Mouse (Mus musculus) urinary bladder, postnatal 36 days (tissue): Measurements from ENCODE around the gene Prkar1b.

Source experiments
- DNase-seq, 2 experiments: peaks; one replicate each; pipeline ENCODE4 v3.0.0; 2022; ENCODE audit warnings: low spot score in 2 of 2, mixed read lengths in 1 of 2

The Prkar1b gene

DNA sequence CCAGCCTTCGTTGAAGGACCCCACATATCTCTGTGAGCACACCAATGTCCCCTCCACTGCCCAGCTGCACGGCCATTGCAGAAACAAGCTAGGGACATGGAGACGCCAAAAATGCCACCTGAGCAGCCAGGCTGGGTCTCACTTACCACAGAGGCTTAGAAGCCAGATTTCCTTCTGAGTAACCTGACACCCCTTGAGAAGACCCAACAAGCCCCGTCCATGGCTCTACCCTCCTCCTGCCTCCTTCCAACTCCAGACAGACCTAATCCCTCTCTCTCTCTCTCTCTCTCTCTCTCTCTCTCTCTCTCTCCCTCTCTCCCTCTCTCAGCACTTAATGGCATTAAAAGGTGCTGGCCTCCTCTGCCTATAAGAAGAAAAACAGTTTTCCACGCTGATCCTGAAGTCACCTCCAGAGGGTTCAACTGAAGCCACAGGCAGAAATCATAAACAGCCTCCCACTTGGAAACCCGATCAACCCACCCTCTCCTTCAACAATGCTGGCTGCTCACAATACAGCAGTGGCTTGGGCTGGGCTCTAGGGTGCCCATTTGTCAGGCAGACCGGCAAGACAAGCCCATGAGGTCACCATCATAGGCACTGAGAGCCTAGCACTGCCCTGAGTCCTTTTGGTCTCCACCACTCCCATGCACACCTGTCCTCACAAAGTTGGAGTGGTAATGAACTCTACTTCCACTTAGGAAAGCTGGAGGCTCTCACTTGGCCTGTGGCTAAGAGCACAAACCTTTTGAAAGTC lies 82.8 kb downstream of the Prkar1b start:
- DNase-seq = no peak

DNA sequence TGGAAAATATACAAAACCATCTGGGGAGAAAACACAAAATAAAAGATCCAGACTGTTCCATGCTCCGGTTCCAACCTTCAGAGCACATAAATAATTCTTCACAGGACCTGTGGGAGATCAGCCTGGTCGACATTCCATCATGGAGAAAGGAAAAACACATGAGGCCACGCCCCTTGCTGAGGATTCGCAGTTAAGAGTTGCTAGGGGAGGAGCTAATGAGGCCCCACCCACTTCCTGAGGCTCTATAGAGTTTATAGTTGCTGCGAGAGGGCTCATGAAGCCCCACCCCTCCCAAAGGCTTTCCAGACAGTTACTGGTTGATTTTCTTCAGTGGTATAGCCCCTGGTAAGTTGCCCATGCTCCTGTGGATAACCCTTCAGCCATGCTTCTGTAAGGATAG lies 85.2 kb downstream of the Prkar1b start:
- no peak for DNase-seq

DNA sequence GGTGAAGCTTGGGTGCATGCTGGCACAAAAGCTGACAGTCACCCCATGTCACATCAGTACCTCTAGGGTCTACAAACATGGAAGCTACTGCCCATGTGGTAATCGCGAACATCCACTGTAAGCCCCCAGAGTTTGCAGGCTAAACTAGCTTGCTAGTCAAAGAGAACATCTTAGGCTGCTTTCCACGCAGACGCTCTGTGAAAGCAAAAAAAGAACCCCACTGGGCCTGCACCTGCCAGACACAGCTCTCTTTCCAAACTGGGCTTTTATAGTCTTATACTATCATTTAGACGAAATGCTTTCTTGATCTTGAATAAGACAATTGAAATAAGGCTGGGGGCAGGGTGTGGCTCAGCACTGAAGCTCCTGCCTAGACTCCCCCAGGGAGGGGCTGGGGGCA lies 88.1 kb downstream of the Prkar1b start:
- DNase-seq = no peak

DNA sequence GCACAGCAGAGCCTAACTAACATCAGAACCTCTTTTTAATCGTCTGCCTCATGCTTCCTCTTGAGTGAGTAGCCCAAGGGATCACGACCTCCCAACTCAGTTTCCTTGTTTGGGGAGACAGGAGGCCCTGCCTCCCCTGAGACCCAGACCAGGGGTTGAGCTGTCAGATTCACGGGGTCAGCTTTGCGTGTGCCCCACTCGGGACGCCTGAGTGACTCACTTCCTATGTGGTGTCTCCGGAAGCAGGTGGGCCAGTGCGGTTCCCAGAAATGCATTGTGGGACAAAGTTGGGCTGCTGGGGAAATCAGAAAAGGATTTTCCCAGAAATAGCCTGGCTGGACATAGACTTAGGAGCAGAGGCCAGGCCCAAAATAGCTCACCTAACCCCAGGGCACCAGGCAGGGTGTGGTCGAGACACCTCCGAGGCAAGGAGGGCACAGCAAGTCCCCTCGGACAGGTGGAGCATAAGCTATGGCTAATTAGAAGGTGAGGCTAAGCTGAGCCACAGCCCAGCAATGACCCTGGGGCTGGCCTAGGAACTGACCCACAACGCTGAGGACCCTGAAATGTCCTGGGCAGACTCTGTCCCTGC lies 89.2 kb downstream of the Prkar1b start:
- no peak for DNase-seq

DNA sequence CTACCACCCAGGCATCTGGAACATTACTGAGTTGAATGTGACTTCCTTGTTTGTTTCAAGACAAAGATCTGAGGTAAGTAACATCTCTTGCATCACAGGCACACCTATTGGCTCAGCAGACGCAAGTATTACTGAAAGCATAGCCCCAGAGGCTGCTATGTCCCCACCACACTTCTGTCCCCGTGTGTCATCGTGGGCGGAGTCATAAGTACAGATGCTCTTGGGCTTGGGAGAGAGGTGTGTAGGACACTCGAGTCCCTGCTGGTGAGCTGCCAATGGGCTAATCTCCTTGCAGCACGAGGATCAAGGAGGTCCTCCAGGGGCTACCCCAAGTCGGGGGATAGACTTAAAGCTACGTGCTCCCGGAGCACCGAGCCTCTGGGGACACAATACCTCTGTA lies 96.6 kb downstream of the Prkar1b start:
- no peak for DNase-seq

DNA sequence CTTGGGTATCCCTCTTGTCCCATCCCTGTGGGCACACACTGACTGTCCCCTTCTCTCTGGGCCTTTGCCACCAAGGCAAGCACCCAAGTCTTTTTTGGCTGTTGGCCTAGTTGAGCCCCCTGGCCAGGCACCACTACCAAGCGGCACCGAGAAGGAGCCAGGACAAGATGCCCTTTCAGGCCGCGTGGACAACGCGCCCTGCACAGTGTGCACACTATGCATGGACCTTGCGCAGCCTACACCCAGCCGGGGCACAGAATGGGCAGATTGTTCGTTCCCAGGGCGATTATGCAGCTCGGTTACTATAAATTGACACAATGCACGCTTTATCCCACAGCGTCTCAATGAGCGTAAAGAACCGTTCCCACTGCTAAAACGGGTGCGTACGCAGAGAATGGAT lies 98.5 kb downstream of the Prkar1b start:
- DNase-seq = no peak

DNA sequence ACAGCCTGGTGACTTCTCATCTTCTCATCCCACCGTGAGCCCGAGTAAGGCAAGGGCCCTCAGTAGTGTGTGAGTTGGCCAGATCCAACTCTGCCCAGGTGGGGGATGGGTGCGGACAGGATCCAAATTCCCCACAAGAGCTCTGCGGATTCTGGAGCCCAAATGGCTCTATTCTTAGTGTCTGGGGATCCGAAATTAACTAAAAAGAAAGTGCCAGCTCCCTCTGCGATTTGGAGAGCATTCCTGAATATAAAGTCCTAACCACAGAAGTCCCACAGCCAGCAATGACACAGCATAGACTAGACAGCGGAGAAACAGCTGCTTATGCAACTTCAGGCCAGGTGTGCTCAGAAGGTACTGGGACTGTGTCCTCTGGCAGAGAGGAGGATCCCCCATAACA lies 100.4 kb downstream of the Prkar1b start:
- no peak for DNase-seq

DNA sequence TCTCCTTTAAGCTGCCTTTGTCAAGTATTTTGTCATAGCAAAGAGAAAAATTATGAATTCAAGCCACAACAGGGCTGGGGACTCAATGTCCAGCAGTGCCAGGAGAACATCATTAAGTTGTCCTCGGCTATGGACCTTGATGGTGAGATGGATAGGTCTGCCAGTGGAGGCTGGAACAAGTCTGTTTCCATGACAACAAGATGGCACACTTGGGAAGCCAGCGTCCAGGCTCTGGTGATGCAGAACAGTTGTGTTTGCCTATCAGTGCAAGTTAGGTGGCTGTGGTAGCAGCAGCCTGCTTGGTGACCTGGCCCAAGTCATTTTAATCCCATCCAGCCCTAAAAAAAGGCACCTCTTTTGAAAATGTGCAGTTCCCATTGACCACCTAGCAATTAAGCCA lies 102.6 kb downstream of the Prkar1b start:
- no peak for DNase-seq

DNA sequence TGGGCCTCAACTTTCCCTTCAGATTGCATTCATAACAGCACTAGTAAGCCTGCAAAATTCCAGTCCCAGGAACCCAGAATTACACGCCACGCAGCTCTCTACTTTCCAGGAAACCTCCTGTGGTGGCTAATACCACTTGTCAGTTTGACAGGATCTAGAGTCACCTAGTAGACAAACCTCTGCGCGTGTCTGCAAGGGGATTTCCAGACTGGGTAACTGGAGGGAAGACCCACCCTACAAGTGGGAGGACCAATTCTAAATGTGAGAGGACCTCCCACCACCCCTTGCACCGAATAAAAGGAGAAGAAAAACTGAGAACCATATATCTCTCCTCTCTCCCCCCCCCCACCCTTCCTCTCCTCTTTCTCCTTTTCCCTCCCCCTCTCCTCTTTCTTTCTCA lies 103.2 kb downstream of the Prkar1b start:
- no peak for DNase-seq

DNA sequence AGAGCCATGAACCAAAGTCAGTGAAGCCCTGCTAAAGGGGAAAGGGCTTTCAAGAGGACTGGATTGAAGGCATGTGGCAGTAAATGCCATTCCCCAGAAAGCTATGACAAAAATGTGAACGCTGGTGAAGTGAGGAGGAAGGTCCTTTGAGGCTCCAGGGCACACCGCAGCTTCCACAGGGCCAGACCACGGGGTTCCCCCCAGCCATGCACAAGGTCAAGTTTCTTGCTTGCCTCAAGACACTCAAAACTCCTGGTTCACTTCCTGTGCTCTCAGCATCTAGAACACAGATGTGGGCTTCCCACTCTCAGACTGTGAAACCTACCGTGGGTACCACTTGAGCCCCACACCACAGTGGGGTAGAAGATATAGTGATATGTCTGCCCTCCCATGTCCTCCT lies 106.3 kb downstream of the Prkar1b start:
- no peak for DNase-seq

DNA sequence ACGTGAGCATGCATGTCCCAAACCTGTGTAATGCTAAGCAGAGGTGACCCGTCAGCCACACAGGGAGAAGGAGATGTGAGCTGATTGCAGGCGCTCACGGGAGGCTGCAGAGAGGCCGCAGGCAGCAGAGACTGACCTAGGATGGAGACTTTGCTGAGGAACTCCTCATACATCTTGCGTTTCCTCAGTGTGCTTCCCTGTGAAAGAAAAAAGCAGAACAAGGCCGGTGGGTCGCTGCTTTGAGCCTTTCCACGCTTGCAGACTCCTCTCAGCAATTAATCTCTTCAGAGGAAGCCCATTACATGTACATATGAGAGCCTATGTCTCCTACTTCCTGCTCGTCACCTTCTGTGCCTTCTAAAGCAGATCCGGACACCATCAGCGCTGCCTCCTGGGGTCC lies 107.5 kb downstream of the Prkar1b start:
- DNase-seq = no peak

DNA sequence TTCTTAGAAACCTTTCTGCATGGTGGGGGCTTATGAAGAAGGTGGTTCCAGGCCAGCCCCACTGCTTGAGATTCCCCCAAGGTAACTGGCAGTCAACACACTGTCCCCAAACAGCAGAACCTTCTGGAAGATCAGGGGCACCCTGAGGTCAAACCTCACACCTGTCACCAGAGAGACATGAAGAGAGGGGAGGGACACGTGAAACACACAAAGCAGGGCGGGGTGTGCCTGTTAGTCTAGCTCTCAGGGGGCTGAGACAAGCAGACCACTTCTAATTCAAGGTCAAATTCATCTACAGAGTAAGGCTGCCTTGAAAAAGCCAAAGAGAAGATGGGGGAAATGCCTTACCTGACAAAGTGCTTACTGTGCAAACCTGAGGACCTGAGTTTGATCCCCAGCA lies 114.6 kb downstream of the Prkar1b start:
- DNase-seq = no peak

DNA sequence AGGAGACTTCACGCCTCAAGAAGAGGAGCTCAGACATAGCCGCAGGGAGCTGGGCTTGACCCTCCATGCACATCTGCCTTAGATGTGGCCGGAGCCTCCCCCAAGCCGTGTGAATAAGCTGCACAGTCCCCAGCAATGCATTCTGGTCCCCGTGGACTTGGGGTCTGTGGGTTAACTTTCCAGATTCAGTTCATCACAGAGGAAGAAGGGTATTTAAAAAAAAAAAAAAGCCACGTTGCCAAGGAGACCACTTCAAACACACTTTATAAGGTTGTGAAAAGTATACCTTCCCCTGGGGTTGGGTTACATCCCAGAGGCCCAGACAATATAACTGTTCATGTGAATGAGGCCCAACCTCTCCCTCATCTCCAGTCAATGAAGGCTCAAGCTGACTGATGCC lies 115.1 kb downstream of the Prkar1b start:
- DNase-seq = no peak

DNA sequence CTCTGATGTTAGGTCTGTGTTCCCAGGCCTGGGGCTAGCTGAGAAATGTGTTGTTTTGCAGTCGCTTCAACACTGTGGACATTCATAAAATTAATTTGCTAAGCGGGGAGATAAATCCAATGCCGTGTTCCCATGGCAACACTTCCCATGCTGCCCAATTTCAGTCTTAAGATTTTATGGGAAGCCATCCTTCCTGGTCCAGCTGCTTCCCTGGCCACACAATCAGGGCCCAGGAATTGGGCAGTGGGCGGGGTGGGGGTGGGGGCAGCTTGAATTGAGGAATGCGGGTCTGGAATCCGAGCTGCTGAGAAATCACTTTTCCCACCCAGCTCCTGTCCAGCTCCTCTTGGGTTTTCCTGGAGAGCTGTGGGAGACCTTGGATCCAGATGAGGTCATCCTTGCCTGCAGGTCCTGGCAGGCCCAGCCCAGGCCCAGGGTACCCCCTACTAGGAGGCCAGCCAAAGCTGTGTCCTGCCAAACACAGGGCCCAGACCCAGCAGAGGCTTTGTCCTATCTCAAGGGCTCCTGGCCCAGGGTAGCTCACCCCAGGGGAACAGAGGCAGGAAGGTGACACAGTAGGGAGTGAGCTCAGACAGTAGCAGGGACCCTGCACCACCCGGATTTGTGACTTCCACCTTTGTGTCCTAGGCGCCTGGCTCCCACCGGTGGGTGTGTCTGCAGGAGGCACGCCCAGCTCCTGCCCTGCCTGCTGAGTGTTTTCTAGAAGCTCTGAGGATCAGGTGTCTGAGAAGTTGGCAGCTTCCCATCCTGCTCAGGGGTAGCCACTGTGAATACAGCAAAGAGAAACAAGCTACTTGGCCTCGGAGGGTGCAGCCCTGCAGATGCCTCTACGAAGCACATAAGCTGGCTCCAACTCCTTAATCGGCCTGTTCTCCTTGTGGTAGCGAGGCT lies 116.1 kb downstream of the Prkar1b start:
- DNase-seq = no peak

DNA sequence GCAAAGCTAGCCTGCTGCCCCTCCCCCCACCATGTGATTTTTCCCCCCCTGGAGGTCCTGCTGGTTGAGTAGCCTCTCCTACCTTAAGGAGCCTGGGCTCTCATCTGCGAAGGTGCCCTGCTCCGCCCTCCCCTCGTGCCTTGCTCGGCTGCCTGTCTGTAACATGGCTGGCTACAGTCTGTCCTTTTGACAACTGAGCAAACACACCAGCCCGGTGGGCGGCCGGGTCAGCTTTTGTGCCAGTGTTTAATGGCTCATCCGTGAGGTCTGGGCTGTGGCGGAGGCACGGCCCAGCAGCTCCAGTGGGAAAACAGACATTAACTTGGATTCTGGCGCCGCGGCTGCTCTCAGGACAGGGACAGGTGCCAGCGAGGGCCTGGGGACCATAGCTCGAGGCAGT lies 122.2 kb downstream of the Prkar1b start:
- no peak for DNase-seq

DNA sequence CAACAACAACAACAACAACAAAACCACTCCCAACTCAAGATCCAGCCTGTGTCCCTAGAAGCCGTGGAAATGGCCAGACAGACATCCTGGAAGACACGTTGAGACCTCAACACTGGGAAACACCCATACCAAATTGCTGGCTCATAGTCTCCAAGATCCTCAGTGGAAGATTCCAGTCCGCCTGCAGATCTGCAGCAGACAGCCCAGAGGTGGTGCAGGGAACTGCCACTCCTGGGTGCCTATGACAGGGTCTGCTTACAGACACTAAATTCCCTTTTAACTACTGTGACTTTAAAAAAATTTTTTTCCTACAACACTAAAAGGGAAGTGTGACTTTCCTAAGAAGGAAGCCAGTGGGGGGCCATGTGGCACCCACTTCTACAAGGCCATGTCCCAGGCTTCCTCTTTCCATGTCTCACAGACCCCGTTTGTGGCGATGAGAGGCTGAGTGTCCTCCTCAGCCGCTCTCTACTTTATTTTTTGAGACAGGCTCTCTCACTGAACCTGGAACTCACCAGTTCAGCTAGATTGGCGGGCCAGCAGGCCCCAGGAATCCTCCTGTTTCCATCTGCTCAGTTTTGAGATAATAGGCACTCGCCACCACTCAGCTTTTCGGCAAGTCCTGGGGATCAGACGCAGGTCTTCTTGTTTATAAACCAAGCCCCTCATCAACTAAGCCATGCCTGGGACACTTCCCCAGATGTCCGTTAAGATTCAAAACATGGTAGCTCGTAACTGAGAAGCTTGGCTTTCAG lies 125.3 kb downstream of the Prkar1b start:
- DNase-seq = no peak

DNA sequence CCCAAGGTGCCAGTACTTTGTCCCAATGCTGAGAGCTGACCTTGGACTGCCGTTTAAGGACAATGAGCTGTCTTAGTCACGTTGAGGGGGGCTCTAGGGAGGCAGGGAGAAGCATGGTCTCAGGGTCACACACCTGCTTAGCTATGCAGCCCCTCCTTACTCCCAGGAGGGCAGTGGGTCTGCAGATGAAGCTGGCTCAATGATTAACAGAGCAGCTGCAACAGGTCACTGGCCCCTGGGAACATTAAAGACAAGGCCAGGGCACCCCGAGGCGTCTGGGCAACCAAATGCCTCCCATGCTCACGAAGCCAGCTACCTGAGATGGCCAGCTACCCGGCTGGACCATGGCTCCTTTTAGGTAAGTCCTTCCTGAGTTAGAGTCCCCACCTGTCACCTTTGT lies 129.2 kb downstream of the Prkar1b start:
- DNase-seq = no peak

DNA sequence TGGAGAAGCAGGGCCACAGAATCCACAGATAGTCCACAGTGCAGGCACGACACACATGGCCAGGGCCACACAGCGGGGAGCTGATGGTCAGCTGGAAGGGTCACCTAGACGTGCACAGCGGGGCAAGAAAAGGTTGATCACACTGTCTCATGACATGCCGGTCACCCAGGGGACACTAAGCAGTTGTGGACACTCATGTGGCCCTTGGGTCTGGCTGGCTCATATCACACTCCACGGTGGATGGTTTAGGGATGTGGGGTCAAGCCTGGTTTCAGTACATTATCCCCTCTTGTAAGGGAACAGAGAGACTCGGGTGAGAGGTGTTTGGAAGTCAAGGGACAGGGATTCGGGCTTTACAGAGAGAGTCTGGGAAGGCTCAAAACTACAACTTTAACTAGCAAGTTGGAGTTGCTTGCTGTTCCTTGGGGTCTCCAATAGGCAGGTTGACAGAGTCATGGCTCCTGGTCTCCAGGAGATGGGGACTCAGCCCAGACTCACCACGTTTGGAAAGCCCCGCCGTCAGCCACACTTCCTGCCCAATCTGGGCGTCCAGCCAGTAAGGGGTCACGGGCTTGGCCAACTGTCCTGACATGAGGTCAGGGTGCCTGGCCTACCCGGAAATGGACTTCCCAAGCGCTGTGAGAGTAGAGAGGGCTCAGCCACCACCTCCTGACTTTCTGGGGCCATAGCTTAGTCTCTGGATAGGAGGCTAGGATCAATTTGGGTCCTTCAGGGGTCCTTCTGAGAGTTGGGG lies 132.3 kb downstream of the Prkar1b start:
- DNase-seq = peak in 1 of 2 experiments; percentile 34

DNA sequence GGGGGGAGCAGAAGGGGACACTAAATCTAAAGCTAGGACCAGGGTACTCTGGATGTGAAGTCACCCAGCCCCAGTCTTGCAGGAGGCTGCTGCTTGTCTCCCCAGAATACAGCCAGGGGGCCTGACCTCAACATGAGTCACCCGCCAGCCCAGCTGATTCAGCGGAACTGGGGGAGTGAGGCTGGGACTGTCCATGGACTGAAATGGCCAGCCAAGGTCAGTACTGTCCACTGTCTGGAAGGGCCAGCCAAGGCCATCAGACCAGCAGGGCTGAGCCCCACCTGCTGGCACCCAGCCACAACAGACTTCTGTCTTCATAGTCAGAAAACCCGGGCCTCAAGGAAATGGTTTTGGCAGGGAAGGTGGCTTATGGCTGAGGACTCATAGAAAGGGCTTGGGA lies 134.7 kb downstream of the Prkar1b start:
- peak; percentile 25 to 61 for DNase-seq

DNA sequence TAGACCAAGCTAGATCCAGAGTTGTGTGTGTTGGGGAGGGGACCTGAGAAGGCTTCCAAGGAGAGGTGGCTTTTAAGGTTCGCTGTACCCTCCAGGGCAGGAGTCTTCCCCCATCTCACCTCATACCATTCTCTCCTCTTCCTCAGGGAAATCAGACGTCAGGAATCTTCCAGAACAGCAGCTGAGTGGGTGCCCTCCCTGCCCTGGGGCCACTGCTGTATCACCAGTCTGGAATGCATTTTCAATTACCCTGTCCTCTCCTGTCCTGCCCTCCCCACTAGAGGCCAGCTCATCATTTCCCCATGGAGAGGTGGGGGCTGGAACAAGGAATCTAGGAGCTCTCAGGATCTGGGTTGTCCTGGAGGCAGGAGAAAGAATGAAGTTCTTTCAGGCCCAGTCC lies 139.2 kb downstream of the Prkar1b start:
- no peak for DNase-seq

DNA sequence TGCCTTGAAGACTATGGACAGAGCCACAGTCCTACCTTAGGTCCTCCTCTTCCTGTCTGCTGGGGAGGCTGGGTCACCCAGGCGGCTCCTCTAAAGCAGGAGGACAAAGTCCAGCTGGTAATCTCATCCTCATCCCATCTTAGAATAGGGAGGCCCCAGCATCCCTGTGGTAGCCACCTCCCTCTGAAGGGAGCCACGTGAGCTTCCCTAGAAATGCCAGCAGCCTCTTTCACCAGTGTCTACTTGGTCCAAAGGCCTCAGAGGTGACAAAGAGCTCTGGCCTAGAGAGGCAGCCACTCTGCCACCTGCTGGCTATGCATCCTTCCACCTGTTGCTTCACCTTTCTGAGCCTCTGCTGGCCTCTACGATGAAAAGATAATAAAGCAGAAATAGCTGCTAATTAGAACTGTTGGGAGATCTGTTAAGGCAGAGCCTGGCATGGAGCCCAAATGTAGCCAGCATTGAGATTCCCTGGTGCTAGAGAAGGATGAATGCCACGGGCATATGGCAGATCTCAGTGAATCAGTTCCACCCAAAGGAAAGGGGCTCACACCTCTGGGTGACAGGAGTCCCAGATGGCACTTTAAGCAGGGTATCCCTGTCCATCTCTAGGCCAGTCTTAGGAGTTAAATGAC lies 142.5 kb downstream of the Prkar1b start:
- DNase-seq = peak; percentile 24 to 36
